Mouse (Mus musculus) CH12.LX (cell line): ENCODE measurements around the gene Sdr9c7.

ENCODE experiments used
- CHD2 ChIP-seq: IDR thresholded peaks from 2 replicates; pipeline ENCODE4 v1.6.1; 2011; ENCODE audit warnings: low read length, improper control_type of control experiment
- CTCF ChIP-seq, 2 experiments: IDR thresholded peaks in 1 of 2; conservative IDR thresholded peaks in 1 of 2; 2 replicates each; pipeline ENCODE4 v1.5.1; 2011 to 2012; ENCODE audit warnings: low read depth in 2 of 2, low read length in 2 of 2, improper control_type of control experiment in 1 of 2, inconsistent platforms in 1 of 2, mild to moderate bottlenecking in 1 of 2, moderate library complexity in 1 of 2
- E2F4 ChIP-seq: IDR thresholded peaks from 2 replicates; pipeline ENCODE4 v1.6.1; 2011; ENCODE audit warnings: low read depth, low read length, improper control_type of control experiment; ENCODE audit not compliant: insufficient replicate concordance
- EP300 ChIP-seq: IDR thresholded peaks from 2 replicates; pipeline ENCODE4 v1.6.1; 2011; ENCODE audit warnings: low read length, improper control_type of control experiment
- IRF4 ChIP-seq: IDR thresholded peaks from 2 replicates; pipeline ENCODE4 v1.6.1; 2014; ENCODE audit warnings: low read depth, mild to moderate bottlenecking, inconsistent platforms, low read length, improper control_type of control experiment
- MAZ ChIP-seq: IDR thresholded peaks from 2 replicates; pipeline ENCODE4 v1.6.1; 2012; ENCODE audit warnings: low read depth, mild to moderate bottlenecking, inconsistent platforms, low read length, improper control_type of control experiment, moderate library complexity
- MEF2A ChIP-seq: IDR thresholded peaks from 2 replicates; pipeline ENCODE4 v1.6.1; 2014; ENCODE audit warnings: low read depth, mild to moderate bottlenecking, inconsistent platforms, low read length, improper control_type of control experiment, borderline replicate concordance
- POLR2A ChIP-seq: IDR thresholded peaks from 2 replicates; pipeline ENCODE4 v1.6.1; 2011; ENCODE audit warnings: low read depth, mild to moderate bottlenecking, improper control_type of control experiment, low read length
- SMC3 ChIP-seq: IDR thresholded peaks from 2 replicates; pipeline ENCODE4 v1.6.1; 2011; ENCODE audit warnings: low read depth, low read length, improper control_type of control experiment
- TBP ChIP-seq: conservative IDR thresholded peaks from 2 replicates; pipeline ENCODE4 v1.6.1; 2011; ENCODE audit warnings: low read depth, low read length, improper control_type of control experiment
- TCF12 ChIP-seq: IDR thresholded peaks from 2 replicates; pipeline ENCODE4 v1.6.1; 2014; ENCODE audit warnings: low read depth, mild to moderate bottlenecking, inconsistent platforms, low read length, improper control_type of control experiment
- ZKSCAN1 ChIP-seq: IDR thresholded peaks from 2 replicates; pipeline ENCODE4 v1.6.1; 2012; ENCODE audit warnings: low read depth, inconsistent platforms, low read length, improper control_type of control experiment, borderline replicate concordance
- ZNF384 ChIP-seq: IDR thresholded peaks from 2 replicates; pipeline ENCODE4 v1.6.1; 2012; ENCODE audit warnings: low read depth, low read length, improper control_type of control experiment, inconsistent platforms

GRCm38 (mm10) chr10:127949596-127950130 is 51.3 kb downstream of the Sdr9c7 start:
- TF ChIP-seq SMC3 (no peak), E2F4 (no peak), MAZ (no peak), EP300 (no peak), POLR2A (no peak), TBP (no peak), CTCF (conservative IDR thresholded peaks at IDR 0.05 in 1 of 2, IDR thresholded peaks at IDR 0.05 in 1 of 2; ENCODE audit: low read depth in 2 of 2, low read length in 2 of 2) (no peak), TCF12 (no peak), IRF4 (no peak), MEF2A (no peak), ZKSCAN1 (no peak), ZNF384 (no peak), CHD2 (no peak)
